Mouse (Mus musculus) retina, postnatal 1 day (tissue): ENCODE measurements around the gene Trappc10.
"Not testable (repeated sequence)": the region's sequence is repeated elsewhere in the genome, so short reads cannot be mapped to it uniquely, and the experiment has no call there.

Source experiments
- DNase-seq: peaks from one replicate; pipeline ENCODE4 v3.0.0-alpha.2; 2012

Trappc10 gene

DNA sequence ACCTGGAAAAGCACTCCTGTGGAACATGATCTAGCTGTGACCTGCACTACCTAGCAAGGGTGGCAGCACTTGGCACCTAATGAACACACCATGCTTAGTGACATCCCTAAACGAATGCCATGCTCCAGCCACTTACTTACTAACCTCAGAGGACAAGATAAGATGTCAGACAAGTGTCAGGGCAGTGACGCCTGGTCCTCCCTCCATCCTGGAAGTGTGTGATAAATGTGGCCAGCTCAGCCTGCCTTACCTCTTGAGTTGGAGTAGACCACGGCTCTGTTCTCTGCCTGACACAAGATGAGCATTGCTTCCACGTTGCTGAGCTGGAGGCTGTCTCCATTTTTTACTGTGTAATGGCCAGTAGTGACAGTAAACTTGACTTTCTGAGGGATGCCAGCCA lies 43.3 kb downstream of the Trappc10 start:
- no peak for DNase-seq

DNA sequence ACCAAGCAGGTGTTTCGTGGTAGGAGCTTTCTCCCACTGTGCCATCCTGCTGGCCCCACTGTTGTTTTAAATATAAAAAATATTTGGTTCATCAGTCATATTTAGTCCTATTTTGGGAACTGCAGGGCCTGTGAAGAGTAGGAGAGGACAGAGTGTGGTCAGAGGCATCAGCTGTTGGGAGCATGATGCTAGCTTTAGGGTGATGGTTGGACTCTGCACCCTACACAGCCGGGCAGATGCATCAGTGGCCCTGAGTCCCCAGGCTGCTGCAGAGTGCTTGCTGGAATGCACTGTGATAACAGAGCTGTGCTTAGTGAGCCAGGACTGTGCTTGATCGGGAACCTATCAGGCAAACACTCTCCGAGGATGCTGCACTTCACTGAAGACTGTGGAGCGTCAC lies 51.5 kb downstream of the Trappc10 start:
- no peak for DNase-seq

DNA sequence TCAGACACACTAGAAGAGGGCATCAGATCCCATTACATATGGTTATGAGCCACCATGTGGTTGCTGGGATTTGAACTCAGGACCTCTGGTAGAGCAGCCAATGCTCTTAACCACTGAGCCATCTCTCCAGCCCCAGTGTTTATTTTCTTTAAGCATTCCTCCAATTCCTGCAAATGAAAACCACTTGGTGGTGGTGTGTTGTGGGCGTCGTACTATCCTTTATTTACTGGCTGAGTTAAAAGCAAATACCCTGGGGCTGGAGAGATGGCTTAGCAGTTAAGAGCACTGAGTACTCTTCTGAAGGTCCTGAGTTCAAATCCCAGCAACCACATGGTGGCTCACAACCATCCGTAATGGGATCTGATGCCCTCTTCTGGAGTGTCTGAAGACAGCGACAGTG lies 58.4 kb downstream of the Trappc10 start:
- not testable (repeated sequence) for DNase-seq

DNA sequence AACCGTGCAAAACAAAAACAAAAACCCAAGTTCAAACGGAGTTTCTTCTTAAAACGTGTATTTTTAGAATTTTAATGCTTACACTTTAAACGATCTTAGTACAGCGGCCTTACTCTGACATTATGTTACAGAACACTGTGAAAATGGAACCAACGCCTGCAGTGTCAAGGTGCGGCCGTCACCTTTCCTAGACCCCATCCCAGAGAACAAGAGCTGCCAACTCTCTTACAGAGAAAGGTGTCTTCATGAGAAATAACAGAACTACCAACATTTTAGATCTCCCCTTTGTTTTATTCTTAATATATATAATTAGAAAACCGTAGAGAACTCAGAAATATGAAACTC lies 59.1 kb downstream of the Trappc10 start:
- no peak for DNase-seq

GRCm38 (mm10) chr10:78184531-78185380 lies 59.7 kb downstream of the Trappc10 start, which contains the start of gene Pwp2:
Gene Pwp2 (minus strand): TSS chr10:78185149.
- peak; percentile 96 for DNase-seq

DNA sequence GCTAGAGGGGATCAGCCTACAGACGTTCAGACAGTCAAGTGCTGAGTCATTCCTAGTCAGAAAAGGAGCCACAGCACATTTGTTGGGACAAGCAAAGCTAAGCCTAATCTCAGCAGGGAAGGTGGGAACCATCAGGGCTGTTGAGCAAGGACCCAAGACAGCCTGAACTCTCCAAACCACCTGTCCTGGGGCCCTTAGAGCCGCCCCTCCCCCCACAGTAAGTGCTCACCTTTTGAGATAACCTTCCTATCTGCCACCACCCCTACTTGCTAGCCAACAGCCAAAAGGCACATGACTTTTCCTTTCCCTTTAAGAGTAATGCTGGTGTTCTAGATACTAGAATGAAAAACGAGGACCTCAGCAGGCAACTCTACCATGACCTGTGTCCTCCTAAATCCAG lies 60.9 kb downstream of the Trappc10 start:
- no peak for DNase-seq

- no peak for DNase-seq
Observed at GRCm38 (mm10) chr10:78182321-78182720, 62.1 kb downstream of the Trappc10 start.

- no peak for DNase-seq
Observed at GRCm38 (mm10) chr10:78174474-78174873, 70.0 kb downstream of the Trappc10 start.

DNA sequence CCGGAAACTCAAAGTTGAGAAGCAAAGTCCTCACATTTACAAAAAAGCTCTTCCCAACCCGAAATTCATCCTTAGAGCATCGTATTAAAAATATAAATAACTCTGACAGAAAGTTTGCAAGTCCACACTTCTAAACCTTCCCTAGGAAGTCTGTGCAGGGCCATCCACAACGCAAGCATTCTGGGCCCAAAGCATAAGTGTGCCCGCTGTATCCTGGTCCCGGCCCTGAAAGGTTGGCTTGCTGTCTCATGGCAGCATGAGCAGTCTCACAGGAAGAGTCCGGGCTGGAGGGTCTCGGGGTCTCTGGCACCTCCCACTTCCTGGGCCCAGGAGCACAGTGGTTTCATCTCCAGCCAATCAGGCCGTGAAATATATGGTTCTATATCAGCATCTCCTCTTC lies 72.9 kb downstream of the Trappc10 start:
- no peak for DNase-seq

- no peak for DNase-seq
Observed at GRCm38 (mm10) chr10:78171057-78171456, 73.4 kb downstream of the Trappc10 start.

DNA sequence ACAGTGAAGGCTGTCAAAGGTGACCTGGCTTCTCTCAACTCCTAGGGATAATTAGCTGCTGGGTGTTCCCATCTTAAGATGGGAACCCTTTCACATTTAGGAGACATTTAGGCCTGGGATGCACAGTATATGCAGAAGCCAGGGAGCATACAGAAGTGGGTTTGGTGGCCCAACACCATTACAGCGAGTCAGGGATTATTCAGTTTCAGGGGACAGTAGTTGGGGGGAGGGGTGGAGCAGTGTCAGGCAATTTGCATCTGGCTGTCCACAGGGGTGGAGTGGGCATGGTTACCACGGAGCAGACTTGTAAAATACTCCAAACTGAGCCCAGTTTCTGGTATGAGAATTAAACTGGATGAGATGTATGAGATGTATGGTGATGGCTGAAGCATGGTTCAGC lies 74.0 kb downstream of the Trappc10 start:
- no peak for DNase-seq

DNA sequence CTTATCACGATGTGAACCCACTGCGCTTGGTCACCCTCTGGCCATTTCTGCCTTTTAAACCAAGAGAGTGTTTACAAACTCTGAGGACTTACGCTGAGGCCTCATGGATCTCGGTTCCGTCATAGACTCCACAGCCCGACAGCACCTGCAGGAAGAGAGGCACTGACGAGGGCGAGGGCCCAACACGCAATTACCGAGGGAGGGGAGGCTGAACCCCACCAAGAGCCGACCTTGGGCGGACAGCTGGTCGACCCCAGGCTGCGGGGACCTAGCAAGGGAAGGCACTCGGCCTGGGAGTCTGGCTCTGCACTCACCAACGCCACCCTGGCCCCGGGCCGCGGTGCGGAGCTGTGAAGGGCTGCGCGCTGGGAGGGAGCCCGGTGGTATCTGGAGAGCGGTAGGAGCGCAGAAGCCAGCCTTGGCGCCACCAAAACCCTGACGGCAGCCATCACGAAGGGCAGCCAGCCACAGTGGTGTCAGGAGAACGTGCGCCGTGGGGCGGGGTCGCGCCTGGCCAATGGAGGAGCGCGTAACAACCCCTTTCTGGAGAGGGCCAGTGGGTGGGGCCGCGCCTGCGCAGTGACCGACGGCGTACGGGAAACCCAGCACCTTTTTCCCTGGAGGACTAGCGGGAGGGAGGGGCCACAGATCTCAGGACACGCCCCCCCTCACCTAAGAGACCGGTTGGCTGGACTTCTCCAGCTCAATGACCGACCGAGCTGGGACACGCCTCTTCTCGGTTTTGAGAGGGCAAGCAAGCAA lies 75.0 kb downstream of the Trappc10 start, which contains the start of gene D10Jhu81e:
TSS of gene D10Jhu81e (minus strand) at position 502 of the 762 bp plus-strand sequence.
- DNase-seq: peak; percentile 98

DNA sequence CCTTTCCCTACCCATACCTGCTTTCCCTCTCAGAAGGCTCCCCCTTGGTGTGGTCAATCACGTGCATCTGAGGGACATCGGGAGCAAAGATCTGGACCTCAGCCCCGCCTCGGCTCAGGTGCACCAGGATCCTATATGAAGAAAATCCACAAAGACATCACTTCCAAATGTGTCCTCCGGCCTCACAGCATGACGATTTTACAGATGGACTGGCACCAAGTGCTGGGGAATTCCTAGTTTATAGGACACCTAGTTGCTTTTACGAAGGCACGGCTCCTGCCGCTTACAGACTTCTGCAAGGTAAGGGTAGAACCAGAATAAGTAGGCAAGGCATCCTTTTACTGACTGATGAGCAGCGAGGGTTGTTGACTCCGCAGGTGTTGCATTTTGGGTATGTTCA lies 75.6 kb downstream of the Trappc10 start:
- DNase-seq: no peak

- DNase-seq: no peak
Observed at GRCm38 (mm10) chr10:78167775-78168174, 76.7 kb downstream of the Trappc10 start.

- DNase-seq: peak; percentile 13
Observed at GRCm38 (mm10) chr10:78167333-78167732, 77.1 kb downstream of the Trappc10 start.

- no peak for DNase-seq
Observed at GRCm38 (mm10) chr10:78165256-78166005, 79.0 kb downstream of the Trappc10 start.

DNA sequence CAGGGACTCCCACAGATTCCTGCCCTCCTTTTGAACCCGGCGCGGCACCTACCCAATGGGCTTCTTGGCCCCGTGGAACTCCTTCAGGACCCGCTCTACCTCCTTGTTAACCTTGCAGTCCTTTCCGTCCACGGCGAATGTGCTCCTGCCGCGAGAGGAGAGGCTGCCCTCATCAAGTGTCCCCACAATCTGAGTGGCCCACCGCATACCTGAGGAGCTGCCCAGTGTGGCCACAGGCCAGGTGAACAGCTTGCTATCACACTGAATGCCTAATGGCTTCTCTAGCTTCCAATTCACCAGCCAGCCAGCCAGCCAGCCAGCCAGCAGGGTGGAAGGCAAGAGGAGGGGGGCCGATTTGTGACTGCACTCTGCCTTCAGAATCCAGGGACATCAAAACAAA lies 79.7 kb downstream of the Trappc10 start:
- no peak for DNase-seq

DNA sequence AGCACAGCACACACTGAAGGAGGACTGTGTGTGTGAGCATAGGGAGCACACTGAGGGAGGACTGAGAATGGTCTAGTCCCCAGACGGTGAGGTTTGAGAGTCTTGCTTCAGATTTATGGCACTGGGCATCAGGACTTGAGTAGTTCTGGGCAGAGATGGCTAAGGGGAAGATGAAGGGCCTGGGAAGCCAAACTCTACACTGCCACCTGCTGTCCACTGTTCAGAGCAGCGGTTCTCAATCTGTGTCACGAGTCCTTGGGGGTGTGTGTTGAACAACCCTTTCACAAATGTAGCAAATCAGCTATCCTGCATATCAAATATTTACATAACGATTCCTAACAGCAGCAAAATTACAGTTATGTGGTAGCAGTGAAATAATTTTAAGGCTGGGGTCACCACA lies 80.5 kb downstream of the Trappc10 start:
- DNase-seq: peak; percentile 74

- no peak for DNase-seq
Observed at GRCm38 (mm10) chr10:78163241-78163640, 81.2 kb downstream of the Trappc10 start.

- no peak for DNase-seq
Observed at GRCm38 (mm10) chr10:78162646-78163045, 81.8 kb downstream of the Trappc10 start.

- DNase-seq: no peak
Observed at GRCm38 (mm10) chr10:78161096-78161495, 83.3 kb downstream of the Trappc10 start.

GRCm38 (mm10) chr10:78160369-78161095 lies 83.9 kb downstream of the Trappc10 start:
- no peak for DNase-seq

GRCm38 (mm10) chr10:78159906-78160305 lies 84.5 kb downstream of the Trappc10 start:
- DNase-seq: peak; percentile 87
